Mouse (Mus musculus) cortical plate, adult 2 months (tissue): Measurements from ENCODE around the gene Gab2.

Experiments used
- CTCF ChIP-seq: fragments of 200-500 bp; IDR thresholded peaks from 2 replicates; pipeline ENCODE4 v1.5.1; 2011; ENCODE audit warnings: mild to moderate bottlenecking, control low read depth, low read length; ENCODE audit not compliant: insufficient read depth; ENCODE audit errors: extremely low read depth
- POLR2A ChIP-seq: fragments of 200-500 bp; IDR thresholded peaks from 2 replicates; pipeline ENCODE4 v1.6.1; 2011; ENCODE audit warnings: mild to moderate bottlenecking, low read length, control low read depth; ENCODE audit not compliant: insufficient read depth; ENCODE audit errors: extremely low read depth

DNA sequence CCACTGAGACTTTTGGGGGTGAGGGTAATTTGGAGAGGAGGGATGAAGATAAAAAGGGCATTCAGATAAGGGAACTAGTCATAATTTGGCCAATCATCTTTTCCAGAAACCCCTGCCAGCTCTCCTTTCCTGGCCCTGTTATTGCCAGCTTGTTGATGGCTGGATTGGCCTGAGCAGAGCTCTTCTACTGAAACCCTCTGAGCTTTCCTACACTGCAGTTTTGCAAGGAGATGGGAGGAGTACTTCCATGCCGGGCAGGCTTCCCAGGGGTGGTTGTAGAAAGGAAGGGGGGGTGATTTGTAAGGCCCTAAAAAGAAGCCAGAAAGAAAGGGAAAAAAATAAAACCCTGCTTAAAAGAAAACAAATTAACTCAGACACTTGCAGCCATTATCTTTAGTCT is 181.2 kb downstream of the Gab2 start:
- no peak for TF ChIP-seq CTCF
- TF ChIP-seq POLR2A: no peak
